Mouse (Mus musculus) G1E (cell line): ENCODE measurements around the gene Qk. TPM values are rescaled to one million over a fixed set of nuclear protein-coding genes. Genes with fewer than 3 reads are reported as not detected.

ENCODE experiments used
- ATAC-seq: 2 replicates; pipeline ENCODE4 v1.8.0; 2016; ENCODE audit warnings: mild to moderate bottlenecking; ENCODE audit not compliant: insufficient number of reproducible peaks, poor library complexity, low FRiP score, severe bottlenecking; ENCODE audit errors: extremely low read depth
- DNase-seq: peaks from one replicate; pipeline ENCODE4 v3.0.0; 2012; ENCODE audit warnings: low spot score
- H3K27me3 ChIP-seq: 2 replicates; pipeline ENCODE4 v1.6.1; 2012; ENCODE audit warnings: mild to moderate bottlenecking, low read length, inconsistent platforms; ENCODE audit not compliant: insufficient read depth
- H3K36me3 ChIP-seq: replicated peaks from 2 replicates; pipeline ENCODE3; 2012; ENCODE audit warnings: mild to moderate bottlenecking, inconsistent platforms
- H3K4me1 ChIP-seq: 2 replicates; pipeline ENCODE4 v1.6.1; 2012; ENCODE audit warnings: low read depth, low read length, inconsistent platforms, mixed read lengths; ENCODE audit not compliant: insufficient read depth
- H3K4me3 ChIP-seq: 2 replicates; pipeline ENCODE4 v1.5.1; 2012; ENCODE audit warnings: low read depth, mild to moderate bottlenecking, inconsistent platforms, low read length, moderate library complexity, mixed read lengths
- H3K9me3 ChIP-seq: replicated peaks from 2 replicates; pipeline ENCODE4 v1.6.1; 2012; ENCODE audit warnings: inconsistent platforms
- CTCF ChIP-seq: IDR thresholded peaks from 2 replicates; pipeline ENCODE4 v1.5.1; 2012; ENCODE audit warnings: low read depth, low read length, inconsistent platforms, mixed read lengths
- GATA1 ChIP-seq: IDR thresholded peaks from 2 replicates; pipeline ENCODE4 v1.6.1; 2012; ENCODE audit warnings: borderline replicate concordance, low read length, inconsistent platforms, mixed read lengths
- GATA2 ChIP-seq: IDR thresholded peaks from 2 replicates; pipeline ENCODE4 v1.6.1; 2012; ENCODE audit warnings: low read depth, low read length, inconsistent platforms, borderline replicate concordance
- POLR2AphosphoS5 ChIP-seq: IDR thresholded peaks from 2 replicates; pipeline ENCODE4 v1.6.1; 2012; ENCODE audit warnings: low read depth, low read length, inconsistent platforms; ENCODE audit not compliant: insufficient replicate concordance
- TAL1 ChIP-seq: conservative IDR thresholded peaks from 2 replicates; pipeline ENCODE4 v1.6.1; 2012; ENCODE audit warnings: low read depth, low read length, inconsistent platforms, mixed read lengths
- polyA plus RNA-seq: library from polyadenylated mRNA; stranded (reverse); fragments of >175 nt; gene quantifications from 2 replicates; pipeline ENCODE4 v1.2.3, GENCODE M21; 2012
- total RNA-seq, 2 experiments: library from RNA; stranded (forward) in 1 of 2; stranded (reverse) in 1 of 2; fragments of 200-1000 nt in 1 of 2; fragments of >200 nt in 1 of 2; fragmentation: Nextera tagmentation in 1 of 2; gene quantifications; 2 replicates each; pipeline ENCODE4 v1.2.3; 2014 to 2017

The Qk gene
- total RNA-seq (2014; fragmentation: Nextera tagmentation), result 419 and 485 TPM in 2 replicates
- total RNA-seq (2017), result 54.7 and 65.7 TPM in 2 replicates
- 9.5 and 9.9 TPM in 2 replicates for polyA plus RNA-seq

DNA sequence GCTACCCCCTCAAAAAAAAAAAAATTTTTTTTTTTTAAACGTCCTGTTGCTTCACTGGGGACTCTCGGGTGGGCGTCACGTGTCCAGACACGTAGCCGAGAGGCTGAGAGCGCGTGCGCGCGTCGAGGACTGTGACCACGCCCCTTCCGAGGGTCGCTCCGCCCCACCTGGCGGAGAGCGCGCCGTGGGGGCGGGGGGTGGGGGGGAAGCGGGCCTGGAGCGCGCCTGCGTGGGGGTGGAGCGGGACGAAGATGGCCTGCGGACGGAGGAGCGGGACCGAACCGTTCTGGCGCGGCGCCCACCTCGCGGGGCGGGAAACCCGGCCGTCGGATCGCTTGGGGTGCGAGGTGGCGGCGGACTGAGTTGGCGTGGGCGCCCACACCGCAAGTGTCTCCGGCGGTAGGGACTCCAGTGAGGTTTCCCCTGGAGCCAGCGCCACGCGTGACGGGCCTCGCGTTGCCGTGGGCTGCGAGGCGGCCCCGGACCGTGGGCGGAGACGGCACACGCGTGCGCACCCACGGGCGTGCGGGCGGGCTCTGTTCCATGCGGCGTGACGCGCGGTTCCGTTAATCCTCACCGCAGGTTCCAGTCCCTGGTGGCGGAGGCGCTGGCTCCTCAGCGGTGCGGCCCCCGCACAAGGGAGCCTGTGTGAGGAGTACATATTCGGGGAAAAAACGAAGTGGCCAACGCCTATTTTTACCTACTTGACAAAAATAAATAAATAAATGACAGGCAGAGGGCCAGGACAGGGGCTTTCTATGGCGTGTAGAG, at the start of gene Qk:
Qk (minus strand) TSS at position 170 of the 771 bp plus-strand sequence.
- H3K4me1 ChIP-seq, result peaks cover 6% of the 10 kb centered on the region
- TF ChIP-seq GATA1 (no peak), GATA2 (no peak), CTCF (no peak), POLR2AphosphoS5 (no peak), TAL1 (no peak)
- no peaks in the 10 kb centered on the region for H3K9me3 ChIP-seq
- H3K36me3 ChIP-seq, result no peaks in the 10 kb centered on the region
- H3K27me3 ChIP-seq, result no peaks in the 10 kb centered on the region
- ATAC-seq (peak; percentile 70), DNase-seq (peak; percentile 79)
- H3K4me3 ChIP-seq, result peak within 1 kb of the TSS; percentile 98

DNA sequence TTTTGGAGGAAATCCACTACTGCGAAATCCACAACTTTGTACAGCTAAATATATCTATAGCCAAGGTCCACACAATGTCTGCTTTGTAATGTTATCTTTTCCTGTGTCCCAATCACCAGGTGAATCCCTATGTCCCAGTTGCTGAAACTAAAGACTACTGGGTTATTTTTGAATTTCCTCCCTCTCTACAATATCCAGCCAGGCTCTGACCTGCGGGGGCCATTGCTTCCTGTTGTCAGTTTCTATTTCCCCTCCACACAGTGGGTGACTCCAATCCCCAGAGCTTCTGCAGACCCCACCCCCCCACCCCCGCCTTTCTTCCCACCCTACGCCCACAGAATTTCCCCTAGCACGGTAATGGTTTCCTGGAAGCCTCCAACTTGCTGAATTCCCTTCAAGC, 47.4 kb upstream of the Qk start:
- H3K9me3 ChIP-seq, result no peaks in the 10 kb centered on the region
- H3K4me3 ChIP-seq, result no peak overlapping the region
- H3K27me3 ChIP-seq, result peaks cover 3% of the 10 kb centered on the region; the same call in 1 of the 2 replicates
- H3K4me1 ChIP-seq, result no peaks in the 10 kb centered on the region
- H3K36me3 ChIP-seq, result no peaks in the 10 kb centered on the region
- DNase-seq (no peak), ATAC-seq (no peak)
- TF ChIP-seq POLR2AphosphoS5 (no peak), GATA2 (no peak), GATA1 (no peak), TAL1 (no peak), CTCF (no peak)

GRCm38 (mm10) chr17:10366577-10366976, 46.9 kb upstream of the Qk start:
- no peaks in the 10 kb centered on the region for H3K36me3 ChIP-seq
- DNase-seq (no peak), ATAC-seq (no peak)
- H3K4me3 ChIP-seq, result no peak overlapping the region
- H3K4me1 ChIP-seq, result no peaks in the 10 kb centered on the region
- no peaks in the 10 kb centered on the region for H3K9me3 ChIP-seq
- H3K27me3 ChIP-seq, result peaks cover 3% of the 10 kb centered on the region; the same call in 1 of the 2 replicates
- no peak for TF ChIP-seq GATA1
- TF ChIP-seq POLR2AphosphoS5, result no peak
- no peak for TF ChIP-seq GATA2
- TF ChIP-seq CTCF, result no peak
- TF ChIP-seq TAL1, result no peak

GRCm38 (mm10) chr17:10365501-10366482, 46.1 kb upstream of the Qk start:
- Histone ChIP-seq H3K36me3 (no peaks in the 10 kb centered on the region), H3K9me3 (no peaks in the 10 kb centered on the region), H3K27me3 (peaks cover 3% of the 10 kb centered on the region; the same call in 1 of the 2 replicates), H3K4me1 (no peaks in the 10 kb centered on the region), H3K4me3 (no peak overlapping the region)
- no peak for ATAC-seq
- no peak for TF ChIP-seq GATA2
- TF ChIP-seq CTCF, result no peak
- TF ChIP-seq GATA1, result no peak
- no peak for TF ChIP-seq TAL1
- TF ChIP-seq POLR2AphosphoS5, result no peak
- DNase-seq, result no peak

GRCm38 (mm10) chr17:10363151-10363550, 43.5 kb upstream of the Qk start:
- Histone ChIP-seq H3K36me3 (no peaks in the 10 kb centered on the region), H3K27me3 (peaks cover 3% of the 10 kb centered on the region; the same call in 1 of the 2 replicates), H3K4me1 (no peaks in the 10 kb centered on the region), H3K4me3 (no peak overlapping the region), H3K9me3 (no peaks in the 10 kb centered on the region)
- DNase-seq (no peak), ATAC-seq (no peak)
- no peak for TF ChIP-seq GATA1
- TF ChIP-seq GATA2, result no peak
- no peak for TF ChIP-seq TAL1
- no peak for TF ChIP-seq POLR2AphosphoS5
- TF ChIP-seq CTCF, result no peak

- no peak overlapping the region for H3K4me3 ChIP-seq
- no peaks in the 10 kb centered on the region for H3K9me3 ChIP-seq
- ATAC-seq (no peak), DNase-seq (no peak)
- H3K36me3 ChIP-seq, result no peaks in the 10 kb centered on the region
- peaks cover 3% of the 10 kb centered on the region; the same call in 1 of the 2 replicates for H3K27me3 ChIP-seq
- H3K4me1 ChIP-seq, result no peaks in the 10 kb centered on the region
- no peak for TF ChIP-seq GATA1
- TF ChIP-seq CTCF, result no peak
- no peak for TF ChIP-seq GATA2
- TF ChIP-seq TAL1, result no peak
- TF ChIP-seq POLR2AphosphoS5, result no peak
Measured at GRCm38 (mm10) chr17:10361882-10362291, 42.2 kb upstream of the Qk start.
